Mouse (Mus musculus) limb, embryonic 11.5 days (tissue): Measurements from ENCODE around the gene Tomm7. TPM values are rescaled to one million over a fixed set of nuclear protein-coding genes. Genes with fewer than 3 reads are reported as not detected.
"Not testable (repeated sequence)": the region's sequence is repeated elsewhere in the genome, so short reads cannot be mapped to it uniquely, and the experiment has no call there.

Experiments used
- ATAC-seq: fragments of 200-750 bp; cut with Nextera tagmentation; 2 replicates; pipeline ENCODE4 v1.8.0; 2017; ENCODE audit warnings: low read depth; ENCODE audit not compliant: insufficient number of reproducible peaks, low FRiP score, low TSS enrichment
- DNase-seq: peaks from one replicate; pipeline ENCODE4 v3.0.0-alpha.2; 2015; ENCODE audit warnings: low spot score
- H3K27ac ChIP-seq: fragments of 300-500 bp; sonication (generic); replicated peaks from 2 replicates; pipeline ENCODE4 v1.5.1; 2014; ENCODE audit warnings: low read depth, mild to moderate bottlenecking, low read length
- H3K27me3 ChIP-seq: fragments of 300-500 bp; sonication (generic); 2 replicates; pipeline ENCODE4 v1.6.1; 2014; ENCODE audit warnings: mild to moderate bottlenecking, low read length, mixed read lengths; ENCODE audit not compliant: control insufficient read depth, insufficient read depth
- H3K36me3 ChIP-seq: fragments of 300-500 bp; sonication (generic); 2 replicates; pipeline ENCODE4 v1.6.1; 2014; ENCODE audit warnings: mild to moderate bottlenecking, low read length, moderate library complexity, mixed read lengths; ENCODE audit not compliant: control insufficient read depth, insufficient read depth
- H3K4me1 ChIP-seq: fragments of 300-500 bp; sonication (generic); 2 replicates; pipeline ENCODE4 v1.6.1; 2014; ENCODE audit warnings: low read length, mixed read lengths; ENCODE audit not compliant: control insufficient read depth, insufficient read depth
- H3K4me2 ChIP-seq: fragments of 300-500 bp; sonication (generic); 2 replicates; pipeline ENCODE4 v1.6.1; 2014; ENCODE audit warnings: low read depth, mild to moderate bottlenecking, moderate library complexity; ENCODE audit not compliant: severe bottlenecking
- H3K4me3 ChIP-seq: fragments of 300-500 bp; sonication (generic); 2 replicates; pipeline ENCODE4 v1.5.1; 2014; ENCODE audit warnings: low read depth, low read length
- H3K9ac ChIP-seq: fragments of 300-500 bp; sonication (generic); 2 replicates; pipeline ENCODE4 v1.6.1; 2014; ENCODE audit warnings: mild to moderate bottlenecking, low read length
- H3K9me3 ChIP-seq: fragments of 300-500 bp; sonication (generic); 2 replicates; pipeline ENCODE4 v1.6.1; 2016; ENCODE audit warnings: low read length; ENCODE audit not compliant: control insufficient read depth
- WGBS: fragments of 180-500 bp; shearing (Covaris S2); extraction: QIAGEN DNeasy Blood & Tissue Kit; methylation state at CpG from one replicate; pipeline ENCODE4 v1.1.7; 2014; 5-methylcytosine and 5-hydroxymethylcytosine counted together
- polyA plus RNA-seq: library from polyadenylated mRNA; unstranded; fragments of >200 nt; fragmentation: Nextera tagmentation; extraction: Ambion mirVana; gene quantifications from 2 replicates; pipeline ENCODE4 v1.2.1, GENCODE M21; 2014

Gene Tomm7
- polyA plus RNA-seq, 1 experiment from 2014 or later: 145 TPM

DNA sequence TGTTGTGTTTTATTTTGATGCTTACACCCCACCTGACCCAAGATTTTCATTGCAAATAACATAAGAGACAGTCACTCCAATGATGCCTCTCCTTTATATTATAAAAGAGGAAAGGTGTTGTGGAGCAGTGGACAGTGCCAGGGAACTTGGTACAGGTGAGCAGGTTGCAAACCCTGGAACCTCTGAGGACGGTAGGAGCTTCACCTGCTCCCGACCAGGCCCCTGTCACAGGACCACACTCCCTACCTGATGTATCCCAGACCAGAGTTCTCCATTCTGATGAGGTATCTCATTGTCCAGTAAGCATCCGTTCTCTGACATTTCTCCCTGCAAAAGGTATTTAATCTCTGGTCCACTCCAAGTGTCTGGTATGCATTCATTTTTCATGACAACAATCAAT is 14.0 kb upstream of the Tomm7 start:
- H3K27me3 ChIP-seq: no peaks in the 10 kb centered on the region
- H3K4me2 ChIP-seq: no peak overlapping the region
- no peak overlapping the region for H3K9ac ChIP-seq
- 87% methylated on average over 3 of the region's 3 CpGs for whole genome bisulfite sequencing
- H3K4me3 ChIP-seq: no peak overlapping the region
- ATAC-seq: no peak
- H3K9me3 ChIP-seq: no peaks in the 10 kb centered on the region
- no peak overlapping the region for H3K27ac ChIP-seq
- DNase-seq: no peak
- H3K36me3 ChIP-seq: peaks cover 22% of the 10 kb centered on the region
- H3K4me1 ChIP-seq: no peaks in the 10 kb centered on the region

DNA sequence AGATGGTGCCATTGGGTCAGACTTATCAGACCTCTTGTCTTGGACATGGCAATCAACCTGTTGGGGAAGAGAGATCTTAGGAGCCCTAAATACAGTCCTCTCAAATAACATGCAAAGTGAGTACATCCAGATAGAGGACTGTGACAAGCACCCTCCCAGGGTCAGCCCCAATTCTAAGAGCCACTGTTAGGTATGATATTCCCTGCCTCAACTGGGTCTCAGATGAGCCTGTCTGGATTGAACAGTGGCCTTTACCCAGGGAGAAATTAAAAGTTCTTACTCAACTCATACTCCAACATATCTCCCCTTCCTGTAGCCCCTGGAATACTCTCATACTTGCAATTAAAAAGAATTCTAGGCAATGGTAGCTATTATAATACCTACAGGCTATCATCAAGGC is 13.2 kb upstream of the Tomm7 start:
- Histone ChIP-seq H3K9ac (no peak overlapping the region), H3K27me3 (no peaks in the 10 kb centered on the region), H3K4me3 (no peak overlapping the region), H3K9me3 (no peaks in the 10 kb centered on the region), H3K4me1 (no peaks in the 10 kb centered on the region), H3K4me2 (no peak overlapping the region), H3K36me3 (peaks cover 26% of the 10 kb centered on the region), H3K27ac (no peak overlapping the region)
- ATAC-seq: no peak
- no peak for DNase-seq

DNA sequence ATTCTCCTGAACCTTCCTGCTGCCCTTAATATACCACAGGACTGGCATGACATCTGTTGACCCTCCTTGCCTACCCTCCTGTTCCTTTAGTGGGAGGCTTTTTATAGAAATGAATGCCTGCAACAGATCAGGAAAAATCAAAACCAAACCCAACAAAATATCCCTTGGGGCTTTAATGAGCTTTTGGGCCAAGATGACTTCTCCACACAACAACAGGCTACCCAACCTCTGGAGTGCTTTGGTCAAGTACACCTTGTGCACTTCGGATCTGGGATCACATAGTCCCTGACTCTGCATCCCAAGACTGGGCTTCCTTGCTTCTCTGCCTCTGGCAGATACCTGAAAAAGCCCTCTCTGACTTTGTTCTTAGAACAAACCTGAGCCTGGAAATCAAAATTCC is 12.2 kb upstream of the Tomm7 start:
- Histone ChIP-seq H3K9me3 (no peaks in the 10 kb centered on the region), H3K27ac (no peak overlapping the region), H3K9ac (no peak overlapping the region), H3K4me3 (no peak overlapping the region), H3K27me3 (no peaks in the 10 kb centered on the region), H3K36me3 (peaks cover 26% of the 10 kb centered on the region), H3K4me1 (no peaks in the 10 kb centered on the region), H3K4me2 (no peak overlapping the region)
- no peak for ATAC-seq
- DNase-seq: no peak
- WGBS: 93% methylated on average over 1 of the region's 1 CpGs

DNA sequence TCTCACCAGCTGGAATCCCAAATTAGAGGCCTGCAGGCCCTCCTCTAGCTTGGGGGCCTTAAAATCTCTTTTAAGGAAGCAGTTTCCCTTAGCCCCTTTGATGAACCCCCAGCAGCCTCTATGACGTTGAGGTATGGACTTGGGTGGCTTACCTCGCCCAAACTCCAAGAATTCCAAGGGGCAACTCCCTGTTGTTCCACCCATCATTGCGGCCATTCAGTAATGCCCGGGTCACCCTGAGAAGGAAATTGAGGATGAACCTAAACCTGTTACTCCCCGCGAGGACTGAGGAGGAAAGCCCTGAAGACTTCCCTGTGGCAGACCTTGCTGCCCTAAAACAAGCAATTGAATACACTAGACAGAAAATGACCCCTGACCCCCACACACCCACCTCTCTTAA is 11.5 kb upstream of the Tomm7 start:
- Histone ChIP-seq H3K9ac (no peak overlapping the region), H3K9me3 (no peaks in the 10 kb centered on the region), H3K4me1 (no peaks in the 10 kb centered on the region), H3K4me3 (no peak overlapping the region), H3K27me3 (no peaks in the 10 kb centered on the region), H3K4me2 (no peak overlapping the region), H3K27ac (no peak overlapping the region), H3K36me3 (peaks cover 23% of the 10 kb centered on the region)
- DNase-seq (no peak), ATAC-seq (no peak)
- 90% methylated on average over 6 of the region's 6 CpGs for WGBS

DNA sequence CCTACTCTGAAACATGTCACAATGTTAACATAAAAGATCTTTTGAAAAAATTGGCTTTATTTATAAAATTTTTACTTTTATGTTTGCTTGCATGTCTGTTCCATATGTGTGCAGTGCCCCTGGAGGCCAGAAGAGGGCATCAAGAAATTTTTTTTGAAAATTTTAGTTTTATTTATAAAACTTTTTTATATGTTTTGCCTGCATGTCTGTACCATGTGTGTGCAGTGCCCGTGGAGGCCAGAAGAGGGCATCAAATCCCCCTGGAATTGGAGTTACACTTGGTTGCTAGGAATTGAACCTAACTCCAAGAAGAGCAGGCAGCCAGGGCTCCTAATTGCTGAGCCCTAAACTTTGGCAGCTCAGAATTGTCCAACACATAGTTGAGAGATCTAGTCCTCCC is 9.0 kb upstream of the Tomm7 start:
- ATAC-seq, DNase-seq, H3K27me3 ChIP-seq, H3K4me1 ChIP-seq, H3K9ac ChIP-seq, H3K4me2 ChIP-seq, H3K4me3 ChIP-seq, H3K9me3 ChIP-seq, H3K27ac ChIP-seq: not testable (repeated sequence)
- peaks cover 21% of the 10 kb centered on the region for H3K36me3 ChIP-seq
- WGBS: 83% methylated on average over 1 of the region's 1 CpGs

DNA sequence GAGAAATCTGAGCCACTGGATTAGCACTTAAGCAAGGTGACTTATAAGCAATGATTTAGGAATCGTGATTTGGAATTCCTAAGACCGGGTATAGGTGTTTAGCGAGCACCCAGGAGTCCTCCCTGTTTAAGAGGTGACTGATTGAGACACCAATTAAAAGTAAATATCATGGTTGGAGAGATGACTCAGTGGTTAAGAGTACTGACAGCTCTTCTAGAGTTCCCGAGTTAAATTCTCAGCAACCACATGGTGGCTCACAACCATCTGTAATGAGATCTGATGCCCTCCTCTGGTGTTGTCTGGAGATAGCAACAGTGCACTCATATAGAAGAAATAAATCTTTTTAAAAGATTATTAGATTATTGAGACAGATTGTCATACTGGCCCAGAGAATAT is 7.2 kb upstream of the Tomm7 start:
- not testable (repeated sequence) for H3K27ac ChIP-seq, ATAC-seq, H3K4me1 ChIP-seq, DNase-seq, H3K27me3 ChIP-seq, H3K9me3 ChIP-seq
- H3K36me3 ChIP-seq: peaks cover 18% of the 10 kb centered on the region
- peak overlapping the region; percentile 72 for H3K4me2 ChIP-seq
- WGBS: 17% methylated on average over 4 of the region's 4 CpGs
- H3K4me3 ChIP-seq: peak overlapping the region; percentile 78
- peak overlapping the region; percentile 86 for H3K9ac ChIP-seq

DNA sequence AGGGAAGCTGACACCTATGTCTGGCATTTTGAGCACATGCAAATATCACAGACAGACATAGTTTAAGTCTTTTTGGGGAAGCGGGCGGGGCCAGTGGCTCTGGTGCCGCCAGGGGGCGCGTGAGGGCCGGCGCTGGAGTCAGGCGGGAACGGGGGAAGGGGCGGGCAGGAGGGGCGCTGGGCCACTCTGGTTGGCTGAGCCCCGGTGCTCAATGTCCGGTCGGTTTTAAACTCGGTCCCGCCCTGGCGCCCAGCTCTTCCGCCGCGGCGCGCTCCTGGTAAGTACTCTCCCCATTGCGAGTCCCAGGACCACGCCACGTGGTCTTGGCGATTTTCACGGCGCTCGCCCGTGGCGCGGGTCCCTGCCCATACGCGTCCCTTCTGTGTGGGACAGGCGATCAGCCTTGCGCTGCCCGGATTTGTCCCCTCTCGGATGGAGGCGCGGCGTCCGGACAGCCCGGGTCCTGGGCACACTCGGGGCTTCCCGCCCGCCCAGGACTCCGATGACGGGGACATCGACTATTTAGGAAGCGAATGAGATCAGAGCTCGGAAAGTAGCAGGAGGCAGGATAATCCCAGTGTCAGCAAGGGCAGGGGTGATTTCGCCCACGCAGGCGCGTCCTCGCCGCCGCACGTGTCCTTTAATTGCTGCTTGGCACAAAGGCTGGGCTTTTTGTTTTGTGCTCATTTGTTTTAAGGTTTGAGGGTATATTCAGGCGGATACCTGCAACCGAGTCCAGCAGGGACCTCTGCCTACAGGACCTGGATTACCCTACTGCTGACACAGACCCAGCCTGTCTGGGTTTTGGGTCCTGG is 6.6 kb upstream of the Tomm7 start:
- peaks cover 16% of the 10 kb centered on the region for H3K36me3 ChIP-seq
- DNase-seq (peak; percentile 96), ATAC-seq (peak; percentile 93)
- peak overlapping the region; percentile 72 for H3K4me2 ChIP-seq
- H3K9me3 ChIP-seq: no peaks in the 10 kb centered on the region
- H3K4me1 ChIP-seq: no peaks in the 10 kb centered on the region
- H3K27ac ChIP-seq: 0 out of 2 replicates have a peak overlapping the region, but pooled peaks have one; percentile 33
- H3K9ac ChIP-seq: peak overlapping the region; percentile 86
- H3K27me3 ChIP-seq: no peaks in the 10 kb centered on the region
- peak overlapping the region; percentile 78 for H3K4me3 ChIP-seq
- WGBS: under 1% methylated on average over 60 of the region's 61 CpGs

DNA sequence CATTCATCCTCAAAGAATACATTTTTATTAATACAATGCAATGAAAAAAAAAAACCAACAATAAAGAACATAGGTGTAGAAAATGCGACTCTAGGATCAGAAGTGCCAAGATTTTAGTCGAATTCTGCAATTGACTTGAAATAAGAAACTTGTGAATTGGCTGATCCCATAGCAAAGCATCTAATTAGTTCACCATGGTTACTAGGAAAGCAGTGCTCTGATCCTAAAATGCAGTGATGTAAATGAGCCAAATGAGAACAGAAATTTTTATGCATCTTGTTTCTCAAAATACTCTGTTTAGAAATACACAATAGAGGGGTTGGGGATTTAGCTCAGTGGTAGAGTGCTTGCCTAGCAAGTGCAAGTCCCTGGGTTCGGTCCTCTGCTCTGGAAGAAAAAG is 1.2 kb upstream of the Tomm7 start:
- Histone ChIP-seq H3K27me3 (no peaks in the 10 kb centered on the region), H3K9me3 (no peaks in the 10 kb centered on the region), H3K4me2 (no peak overlapping the region), H3K4me1 (no peaks in the 10 kb centered on the region), H3K9ac (no peak overlapping the region), H3K4me3 (no peak overlapping the region), H3K27ac (no peak overlapping the region), H3K36me3 (no peaks in the 10 kb centered on the region)
- 92% methylated on average over 3 of the region's 3 CpGs for WGBS
- DNase-seq (no peak), ATAC-seq (no peak)

DNA sequence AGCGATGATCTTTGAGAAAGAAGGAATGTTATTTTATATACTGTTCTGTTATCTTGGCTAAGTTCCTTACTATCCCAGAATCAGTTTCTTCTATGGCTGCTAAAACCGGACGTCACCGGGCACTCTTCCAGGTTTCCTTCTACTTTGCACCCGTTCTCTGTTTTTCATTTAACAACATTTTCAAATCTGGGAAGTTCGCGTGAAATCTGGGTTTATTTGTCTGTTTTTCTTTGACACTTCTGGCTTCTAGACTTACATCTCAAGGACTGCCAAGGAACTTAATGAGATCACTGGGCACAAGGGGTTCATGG is 525 bp upstream of the Tomm7 start:
- no peak for DNase-seq
- 39% methylated on average over 7 of the region's 7 CpGs for WGBS

More for the DNA sequence above, 525 bp upstream of the Tomm7 start:
- no peaks in the 10 kb centered on the region for H3K27me3 ChIP-seq
- H3K4me3 ChIP-seq: peak overlapping the region; percentile 61
- H3K4me2 ChIP-seq: peak overlapping the region; percentile 39
- H3K4me1 ChIP-seq: no peaks in the 10 kb centered on the region
- no peak overlapping the region for H3K27ac ChIP-seq
- ATAC-seq: peak; percentile 18; the same call in 1 of the 2 replicates
- no peaks in the 10 kb centered on the region for H3K36me3 ChIP-seq
- no peaks in the 10 kb centered on the region for H3K9me3 ChIP-seq
- H3K9ac ChIP-seq: peak overlapping the region; percentile 44
